Mouse (Mus musculus) heart, adult 2 months (tissue): ENCODE data around the gene Tnni1. TPM values are rescaled to one million over a fixed set of nuclear protein-coding genes. Genes with fewer than 3 reads are reported as not detected.

ENCODE experiments used
- DNase-seq, 2 experiments: peaks; one replicate each; pipeline ENCODE4 v3.0.0; 2021
- H3K27ac ChIP-seq: fragments of 200-600 bp; 2 replicates; pipeline ENCODE4 v1.8.1; 2022
- H3K27me3 ChIP-seq: fragments of 200-500 bp; 2 replicates; pipeline ENCODE4 v1.6.1; 2012; ENCODE audit warnings: mild to moderate bottlenecking, low read length, inconsistent platforms, mixed read lengths; ENCODE audit not compliant: control insufficient read depth, insufficient read depth
- H3K36me3 ChIP-seq: fragments of 200-500 bp; 2 replicates; pipeline ENCODE4 v1.6.1; 2012; ENCODE audit warnings: low read length, inconsistent platforms; ENCODE audit not compliant: control insufficient read depth, insufficient read depth
- H3K4me1 ChIP-seq: fragments of 200-500 bp; 2 replicates; pipeline ENCODE4 v1.6.1; 2011; ENCODE audit warnings: low read length; ENCODE audit not compliant: control insufficient read depth, insufficient read depth
- H3K4me3 ChIP-seq: fragments of 200-600 bp; 2 replicates; pipeline ENCODE4 v1.8.1; 2022
- H3K79me2 ChIP-seq: fragments of 200-500 bp; replicated peaks from 2 replicates; pipeline ENCODE4 v1.6.1; 2012; ENCODE audit warnings: mild to moderate bottlenecking, inconsistent platforms, low read length, moderate library complexity, mixed read lengths; ENCODE audit not compliant: control insufficient read depth, insufficient read depth
- H3K9ac ChIP-seq: fragments of 200-500 bp; 2 replicates; pipeline ENCODE4 v1.6.1; 2012; ENCODE audit warnings: low read depth, mild to moderate bottlenecking, control low read depth, inconsistent platforms, low read length, mixed read lengths
- CTCF ChIP-seq: fragments of 200-600 bp; IDR thresholded peaks from 2 replicates; pipeline ENCODE4 v1.8.1; 2022; ENCODE audit warnings: antibody characterized with exemption, mild to moderate bottlenecking, moderate library complexity
- EP300 ChIP-seq: fragments of 200-500 bp; IDR thresholded peaks from 2 replicates; pipeline ENCODE4 v1.6.1; 2011; ENCODE audit warnings: low read depth, low read length, control low read depth; ENCODE audit not compliant: insufficient read depth
- POLR2A ChIP-seq: fragments of 200-500 bp; IDR thresholded peaks from 2 replicates; pipeline ENCODE4 v1.6.1; 2011; ENCODE audit warnings: mild to moderate bottlenecking, low read depth, low read length, control low read depth; ENCODE audit not compliant: insufficient read depth
- WGBS: fragments of 180-500 bp; shearing (Covaris S2); methylation state at CpG from one replicate; pipeline ENCODE4 v1.1.7; 2018; 5-methylcytosine and 5-hydroxymethylcytosine counted together
- intact Hi-C: fragments of 180-260 bp; cut with DNase I; formaldehyde crosslinking; loops from one replicate; pipeline ENCODE4 v1.15.1; 2025
- polyA plus RNA-seq: library from polyadenylated mRNA; depleted of rRNA; stranded (reverse); fragments of >200 nt; gene quantifications from 2 replicates; pipeline ENCODE4 v1.2.3, GENCODE M21; 2012
- total RNA-seq, 2 experiments: library from RNA; stranded (reverse); gene quantifications; 2 replicates each; pipeline ENCODE4 v1.2.3; 2021

The Tnni1 gene
- total and polyA plus RNA-seq, 3 experiments, result 0.84 to 1.3 (median 1.1) TPM

DNA sequence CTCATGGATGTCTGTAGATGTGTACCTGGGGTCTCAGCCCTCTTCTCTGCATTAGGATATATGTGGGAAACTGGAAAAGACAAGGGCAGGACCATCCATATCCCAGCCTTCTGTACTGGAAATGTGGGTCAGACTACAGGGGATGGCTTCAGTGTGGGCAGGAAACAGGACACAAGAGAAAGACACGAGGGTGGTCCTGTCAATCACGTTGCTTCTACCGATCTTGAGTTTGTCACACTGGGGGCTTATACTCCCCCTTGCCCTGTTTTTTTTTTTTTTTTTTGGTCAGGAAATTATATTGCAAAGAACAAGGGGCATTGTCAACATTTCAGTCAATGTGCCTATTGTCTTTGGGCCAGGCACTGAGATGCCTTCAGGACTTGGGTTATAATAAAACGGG lies 59.4 kb downstream of the Tnni1 start:
- DNase-seq, result no peak
- intact Hi-C loops, result no loop called here
- WGBS, result 28% methylated on average over 4 of the region's 4 CpGs
- Histone ChIP-seq H3K79me2 (no peaks in the 10 kb centered on the region), H3K27ac (peak overlapping the region; percentile 93), H3K9ac (peak overlapping the region; percentile 77), H3K4me1 (no peaks in the 10 kb centered on the region; the same call in none of the 2 replicates), H3K36me3 (peaks cover 5% of the 10 kb centered on the region; the same call in 1 of the 2 replicates), H3K4me3 (peak overlapping the region; percentile 41), H3K27me3 (no peaks in the 10 kb centered on the region)
- TF ChIP-seq POLR2A (no peak), CTCF (no peak), EP300 (no peak)

DNA sequence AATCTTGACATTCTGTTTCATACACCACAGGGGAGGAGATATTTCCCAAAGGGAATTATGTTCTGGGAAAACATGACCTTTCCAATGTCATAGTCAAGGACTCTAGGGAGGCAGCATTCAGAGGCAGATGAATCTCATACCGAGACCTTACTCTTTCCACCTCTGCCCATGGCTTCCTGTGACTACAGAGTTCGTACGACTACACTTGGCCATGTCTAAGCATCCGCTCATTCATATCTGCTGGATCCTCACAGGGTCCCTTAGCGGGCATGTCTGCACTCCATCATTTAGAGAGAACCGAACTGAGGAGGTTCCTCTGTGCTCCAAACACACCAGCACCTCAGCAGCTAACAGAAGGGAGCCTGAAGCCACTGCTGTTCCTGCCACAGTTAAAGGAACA lies 59.8 kb downstream of the Tnni1 start:
- WGBS, result 52% methylated on average over 6 of the region's 6 CpGs
- DNase-seq, result no peak
- Histone ChIP-seq H3K79me2 (no peaks in the 10 kb centered on the region), H3K27me3 (no peaks in the 10 kb centered on the region), H3K27ac (peak overlapping the region; percentile 93), H3K36me3 (peaks cover 5% of the 10 kb centered on the region), H3K4me1 (peaks cover 1% of the 10 kb centered on the region), H3K9ac (peak overlapping the region; percentile 77), H3K4me3 (peak overlapping the region; percentile 41; the same call in 1 of the 2 replicates)
- intact Hi-C loops, result no loop called here
- 0 out of 2 replicates have a peak, but pooled peaks have one; percentile 73 for TF ChIP-seq EP300
- TF ChIP-seq CTCF, result no peak
- peak; percentile 70 for TF ChIP-seq POLR2A

DNA sequence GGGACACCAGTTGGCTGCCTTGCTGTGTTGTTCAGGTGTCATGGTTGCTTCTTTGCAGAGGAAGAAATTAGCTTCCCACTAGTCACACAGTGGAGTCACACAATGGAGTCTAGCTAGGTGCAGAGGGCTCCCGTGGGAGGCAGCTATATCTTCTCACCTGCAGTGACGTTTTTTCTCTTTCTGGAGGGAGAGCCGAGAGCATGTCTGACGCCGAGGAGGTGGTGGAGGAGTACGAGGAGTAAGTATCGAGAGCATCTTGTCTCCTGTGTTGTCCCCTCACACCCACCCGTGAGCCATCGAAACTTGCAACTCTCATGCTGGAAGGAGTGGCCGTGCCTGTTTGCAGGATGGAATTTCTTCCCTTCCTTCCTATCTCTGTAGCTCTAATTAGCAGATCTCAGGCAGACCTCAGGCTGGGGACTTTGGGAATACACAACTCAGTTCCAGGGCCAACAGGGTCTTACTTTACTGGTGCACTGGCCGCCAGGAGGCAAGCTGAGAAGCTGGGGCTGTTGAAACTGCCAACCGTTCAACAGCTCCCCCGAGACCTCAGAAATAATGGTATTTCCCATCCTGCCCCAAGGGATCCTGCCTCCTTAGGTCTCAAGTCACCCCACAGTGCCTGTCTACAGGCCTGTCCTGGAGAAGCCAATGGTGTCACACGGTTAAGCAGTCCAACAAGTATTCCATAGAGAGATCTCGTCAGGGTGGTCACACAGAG lies 61.6 kb downstream of the Tnni1 start:
- Histone ChIP-seq H3K4me1 (peaks cover 7% of the 10 kb centered on the region), H3K4me3 (peak overlapping the region; percentile 41; the same call in 1 of the 2 replicates), H3K36me3 (peaks cover 8% of the 10 kb centered on the region), H3K9ac (peak overlapping the region; percentile 24), H3K27me3 (no peaks in the 10 kb centered on the region), H3K79me2 (no peaks in the 10 kb centered on the region), H3K27ac (peak overlapping the region; percentile 54)
- 35% methylated on average over 15 of the region's 15 CpGs for WGBS
- intact Hi-C loops, result no loop called here
- no peak for DNase-seq
- TF ChIP-seq CTCF (no peak), POLR2A (peak; percentile 63), EP300 (peak; percentile 52; the same call in 1 of the 2 replicates)

DNA sequence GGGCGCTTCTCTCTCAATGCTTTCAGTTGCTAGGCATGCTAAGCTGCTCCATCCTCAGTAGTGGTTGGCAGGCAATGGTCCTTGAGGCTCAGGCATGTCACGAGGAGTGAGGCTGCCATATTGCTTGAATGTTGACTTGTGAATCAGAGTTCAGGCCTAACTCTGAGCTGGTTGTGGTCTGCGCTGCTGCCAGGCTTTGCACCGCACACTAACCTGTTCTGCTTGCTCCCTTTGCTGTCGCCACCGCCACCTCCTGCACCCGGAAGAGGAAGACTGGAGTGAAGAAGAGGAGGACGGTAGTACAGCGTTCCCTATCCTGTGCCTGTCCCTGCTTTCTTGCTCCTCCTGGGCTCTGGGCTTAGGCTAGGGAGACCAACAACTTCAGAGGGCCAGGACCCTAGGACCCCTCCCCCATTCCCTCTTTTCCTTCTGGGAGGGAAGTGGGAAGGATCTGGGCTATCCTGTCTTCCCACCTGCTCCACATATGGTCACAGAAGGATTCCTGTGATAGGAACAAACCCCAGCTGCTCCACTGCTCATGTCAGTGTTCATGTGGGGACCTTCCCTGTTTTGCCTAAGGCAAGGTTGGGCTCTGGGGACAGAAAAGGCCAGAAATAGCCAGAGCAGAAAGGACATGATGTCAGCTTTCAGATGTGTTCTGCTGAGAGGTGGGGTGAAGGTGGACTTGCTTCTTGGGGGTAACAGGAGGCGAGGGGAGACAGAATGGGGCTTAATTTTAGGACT lies 64.5 kb downstream of the Tnni1 start:
- Histone ChIP-seq H3K27me3 (no peaks in the 10 kb centered on the region), H3K27ac (peak overlapping the region; percentile 63), H3K4me1 (peaks cover 10% of the 10 kb centered on the region), H3K9ac (peak overlapping the region; percentile 0; the same call in 1 of the 2 replicates), H3K4me3 (no peak overlapping the region; the same call in 1 of the 2 replicates), H3K79me2 (no peaks in the 10 kb centered on the region), H3K36me3 (peaks cover 8% of the 10 kb centered on the region)
- 69% methylated on average over 10 of the region's 10 CpGs for WGBS
- no peak for DNase-seq
- TF ChIP-seq POLR2A (peak; percentile 48; the same call in 1 of the 2 replicates), EP300 (no peak; the same call in 1 of the 2 replicates)
- intact Hi-C loops, result no loop called here

DNA sequence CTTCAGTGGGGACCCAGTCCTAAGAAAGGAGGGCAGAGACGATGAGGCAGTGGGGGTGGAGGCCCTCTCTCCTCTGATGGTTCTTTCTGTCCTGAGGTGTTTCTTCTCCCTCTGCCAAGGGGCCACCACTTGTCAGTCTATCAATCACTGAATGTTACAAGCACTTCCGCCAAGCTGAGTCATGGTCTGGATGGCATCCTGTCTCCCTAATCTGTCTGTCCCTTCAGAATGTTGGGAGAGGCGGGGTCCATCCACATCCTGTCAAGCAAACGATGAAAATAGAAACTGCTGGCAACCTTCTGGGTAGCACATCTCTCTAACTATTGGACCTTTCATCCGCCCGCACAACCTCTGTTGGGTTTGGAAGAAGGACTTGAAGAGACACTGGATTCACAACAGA lies 65.2 kb downstream of the Tnni1 start:
- Histone ChIP-seq H3K27ac (peak overlapping the region; percentile 63), H3K4me1 (peaks cover 10% of the 10 kb centered on the region), H3K4me3 (no peak overlapping the region), H3K36me3 (peaks cover 8% of the 10 kb centered on the region), H3K9ac (no peak overlapping the region), H3K79me2 (no peaks in the 10 kb centered on the region), H3K27me3 (no peaks in the 10 kb centered on the region)
- TF ChIP-seq POLR2A (peak; percentile 51), EP300 (peak; percentile 73), CTCF (no peak)
- intact Hi-C loops, result no loop called here
- WGBS, result 22% methylated on average over 6 of the region's 6 CpGs
- DNase-seq, result peak in 1 of 2 experiments; percentile 60

DNA sequence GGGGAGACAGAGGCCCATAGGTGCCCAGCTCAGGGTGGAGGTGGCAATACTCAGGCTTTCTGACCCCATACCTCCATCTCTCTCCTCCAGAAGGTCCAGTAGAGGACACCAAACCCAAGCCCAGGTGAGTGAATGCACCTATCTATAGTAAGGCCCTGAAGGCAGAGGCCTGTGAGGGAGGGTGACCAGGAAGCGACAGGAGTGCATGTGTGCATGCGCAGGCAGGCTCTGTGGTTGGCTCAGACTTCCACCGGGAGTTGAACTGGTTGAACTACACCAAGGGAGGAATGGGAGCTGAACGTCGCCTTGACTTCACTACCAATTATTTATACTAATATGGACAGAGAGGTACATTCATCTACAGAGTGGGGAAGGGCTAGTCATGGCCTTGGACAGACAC lies 67.4 kb downstream of the Tnni1 start:
- H3K4me1 ChIP-seq, result peaks cover 10% of the 10 kb centered on the region
- H3K9ac ChIP-seq, result no peak overlapping the region
- peak; percentile 35; the same call in 1 of the 2 replicates for TF ChIP-seq EP300
- no peak; the same call in none of the 2 replicates for TF ChIP-seq POLR2A
- WGBS, result 53% methylated on average over 5 of the region's 5 CpGs
- intact Hi-C loops, result no loop called here
- H3K36me3 ChIP-seq, result peaks cover 8% of the 10 kb centered on the region
- no peak for DNase-seq
- H3K4me3 ChIP-seq, result no peak overlapping the region
- H3K79me2 ChIP-seq, result no peaks in the 10 kb centered on the region
- H3K27me3 ChIP-seq, result no peaks in the 10 kb centered on the region
- peak overlapping the region; percentile 26; the same call in 1 of the 2 replicates for H3K27ac ChIP-seq
